Mouse (Mus musculus) neural tube, embryonic 14.5 days (tissue): ENCODE measurements around the gene Creld2. TPM values are rescaled to one million over a fixed set of nuclear protein-coding genes. Genes with fewer than 3 reads are reported as not detected.

Experiments
- ATAC-seq: fragments of 200-750 bp; cut with Nextera tagmentation; 2 replicates; pipeline ENCODE4 v1.8.0; 2017; ENCODE audit warnings: low read depth, mild to moderate bottlenecking, moderate TSS enrichment, moderate library complexity
- H3K27ac ChIP-seq: fragments of 300-500 bp; sonication (generic); 2 replicates; pipeline ENCODE4 v1.5.1; 2014; ENCODE audit warnings: low read depth, mild to moderate bottlenecking, control low read depth, low read length, moderate library complexity, mixed read lengths
- H3K27me3 ChIP-seq: fragments of 300-500 bp; sonication (generic); 2 replicates; pipeline ENCODE4 v1.6.1; 2014; ENCODE audit warnings: low read length; ENCODE audit not compliant: control insufficient read depth, insufficient read depth
- H3K36me3 ChIP-seq: fragments of 300-500 bp; sonication (generic); 2 replicates; pipeline ENCODE4 v1.6.1; 2014; ENCODE audit warnings: low read length, mixed read lengths; ENCODE audit not compliant: control insufficient read depth, insufficient read depth
- H3K4me1 ChIP-seq: fragments of 300-500 bp; sonication (generic); 2 replicates; pipeline ENCODE4 v1.6.1; 2014; ENCODE audit warnings: low read length; ENCODE audit not compliant: control insufficient read depth, insufficient read depth
- H3K4me2 ChIP-seq: fragments of 300-500 bp; sonication (generic); 2 replicates; pipeline ENCODE4 v1.6.1; 2014; ENCODE audit warnings: mild to moderate bottlenecking, low read depth, low read length, control low read depth
- H3K4me3 ChIP-seq: fragments of 300-500 bp; sonication (generic); 2 replicates; pipeline ENCODE4 v1.5.1; 2014; ENCODE audit warnings: low read depth, low read length, control low read depth, mixed read lengths
- H3K9ac ChIP-seq: fragments of 300-500 bp; sonication (generic); replicated peaks from 2 replicates; pipeline ENCODE4 v1.6.1; 2014; ENCODE audit warnings: low read depth, mild to moderate bottlenecking, control low read depth, low read length, mixed read lengths
- H3K9me3 ChIP-seq: fragments of 300-500 bp; sonication (generic); 2 replicates; pipeline ENCODE4 v1.6.1; 2016; ENCODE audit warnings: low read length; ENCODE audit not compliant: control insufficient read depth
- WGBS: fragments of 180-500 bp; shearing (Covaris S2); extraction: QIAGEN DNeasy Blood & Tissue Kit; methylation state at CpG from one replicate; pipeline ENCODE4 v1.1.7; 2014; 5-methylcytosine and 5-hydroxymethylcytosine counted together
- polyA plus RNA-seq: library from polyadenylated mRNA; unstranded; fragments of >200 nt; fragmentation: Nextera tagmentation; extraction: Ambion mirVana; gene quantifications from 2 replicates; pipeline ENCODE4 v1.2.1, GENCODE M21; 2014

Gene Creld2
- polyA plus RNA-seq, 1 experiment from 2014 or later: 58.6 TPM

- no peak overlapping the region for H3K27ac ChIP-seq
- H3K27me3 ChIP-seq: no peaks in the 10 kb centered on the region
- H3K9ac ChIP-seq: no peak overlapping the region; the same call in 1 of the 2 replicates
- WGBS: 62% methylated on average over 6 of the region's 6 CpGs
- ATAC-seq: no peak
- no peak overlapping the region for H3K4me3 ChIP-seq
- no peaks in the 10 kb centered on the region for H3K9me3 ChIP-seq
- H3K36me3 ChIP-seq: no peaks in the 10 kb centered on the region
- no peak overlapping the region for H3K4me2 ChIP-seq
- H3K4me1 ChIP-seq: no peaks in the 10 kb centered on the region
These were observed 34.9 kb downstream of the Creld2 start for GRCm38 (mm10) chr15:88854119-88854968.

GRCm38 (mm10) chr15:88854969-88855830, 35.8 kb downstream of the Creld2 start:
- no peaks in the 10 kb centered on the region for H3K4me1 ChIP-seq
- H3K4me2 ChIP-seq: no peak overlapping the region
- no peaks in the 10 kb centered on the region for H3K9me3 ChIP-seq
- H3K4me3 ChIP-seq: no peak overlapping the region
- no peak overlapping the region for H3K27ac ChIP-seq
- no peak for ATAC-seq
- no peaks in the 10 kb centered on the region for H3K27me3 ChIP-seq
- no peaks in the 10 kb centered on the region for H3K36me3 ChIP-seq
- 78% methylated on average over 15 of the region's 15 CpGs for WGBS
- no peak overlapping the region; the same call in 1 of the 2 replicates for H3K9ac ChIP-seq

DNA sequence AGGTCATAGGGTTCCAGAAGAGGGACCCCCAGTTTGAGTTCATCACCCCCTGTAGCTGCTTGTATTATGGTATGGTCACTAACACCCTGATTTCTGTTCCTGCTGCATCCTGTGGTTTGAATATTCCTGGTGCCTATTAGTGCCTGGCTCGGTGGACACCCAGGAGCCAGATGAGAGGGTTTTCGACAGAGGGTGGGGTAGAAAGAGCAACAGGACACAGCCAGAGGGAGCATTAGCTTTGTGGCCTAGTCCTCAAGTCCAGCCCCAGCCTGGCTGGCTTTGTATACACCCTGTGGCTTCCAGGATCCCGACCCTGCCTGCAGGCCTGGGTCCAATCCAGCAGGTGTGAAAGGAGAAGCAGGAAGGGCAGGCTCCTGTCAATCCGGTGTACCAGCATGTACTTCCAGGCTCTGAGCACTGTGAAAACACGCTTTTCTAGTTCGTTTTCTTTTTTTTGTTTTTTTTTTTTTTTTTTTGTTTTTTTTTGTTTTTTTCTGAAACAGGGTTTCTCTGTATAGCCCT, 36.5 kb downstream of the Creld2 start:
- no peak overlapping the region for H3K9ac ChIP-seq
- ATAC-seq: no peak
- H3K9me3 ChIP-seq: no peaks in the 10 kb centered on the region
- no peak overlapping the region for H3K27ac ChIP-seq
- 88% methylated on average over 6 of the region's 6 CpGs for WGBS
- no peak overlapping the region for H3K4me3 ChIP-seq
- no peaks in the 10 kb centered on the region for H3K27me3 ChIP-seq
- no peak overlapping the region for H3K4me2 ChIP-seq
- no peaks in the 10 kb centered on the region for H3K4me1 ChIP-seq
- H3K36me3 ChIP-seq: no peaks in the 10 kb centered on the region

DNA sequence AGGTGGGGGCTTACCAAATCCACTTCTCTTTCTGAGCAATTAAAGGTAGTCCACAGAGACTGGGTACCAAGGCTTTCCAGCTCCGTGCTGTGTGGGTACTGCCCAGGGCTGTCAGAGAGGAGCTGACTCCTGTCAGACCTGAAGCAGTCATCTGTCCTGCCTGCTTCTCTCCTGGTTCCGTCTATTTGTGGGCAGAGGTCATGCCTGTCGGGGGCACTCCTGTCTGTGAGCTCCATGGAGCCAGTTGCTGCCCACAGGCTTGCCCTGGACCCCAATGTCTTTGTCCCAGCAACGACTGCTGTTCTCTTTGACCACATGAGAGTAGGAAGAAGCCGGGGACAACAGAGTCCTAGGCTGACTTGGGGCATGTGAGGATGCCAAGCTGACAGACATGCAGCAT, 37.2 kb downstream of the Creld2 start:
- WGBS: 84% methylated on average over 5 of the region's 5 CpGs

GRCm38 (mm10) chr15:88857361-88857760, 37.9 kb downstream of the Creld2 start:
- Histone ChIP-seq H3K4me2 (no peak overlapping the region), H3K27me3 (no peaks in the 10 kb centered on the region), H3K4me3 (no peak overlapping the region), H3K9me3 (no peaks in the 10 kb centered on the region), H3K36me3 (no peaks in the 10 kb centered on the region), H3K27ac (no peak overlapping the region), H3K9ac (no peak overlapping the region), H3K4me1 (peaks cover 3% of the 10 kb centered on the region; the same call in 1 of the 2 replicates)
- 93% methylated on average over 7 of the region's 7 CpGs for WGBS
- no peak for ATAC-seq

More for the DNA sequence above, 37.2 kb downstream of the Creld2 start:
- H3K4me2 ChIP-seq: no peak overlapping the region
- H3K9me3 ChIP-seq: no peaks in the 10 kb centered on the region
- H3K4me1 ChIP-seq: peaks cover 3% of the 10 kb centered on the region; the same call in 1 of the 2 replicates
- no peaks in the 10 kb centered on the region for H3K27me3 ChIP-seq
- no peaks in the 10 kb centered on the region for H3K36me3 ChIP-seq
- no peak for ATAC-seq
- no peak overlapping the region for H3K9ac ChIP-seq
- H3K4me3 ChIP-seq: no peak overlapping the region
- H3K27ac ChIP-seq: no peak overlapping the region

GRCm38 (mm10) chr15:88858141-88858541, 38.7 kb downstream of the Creld2 start:
- no peak for ATAC-seq
- WGBS: 97% methylated on average over 3 of the region's 3 CpGs

GRCm38 (mm10) chr15:88858707-88859106, 39.3 kb downstream of the Creld2 start:
- Histone ChIP-seq H3K4me3 (no peak overlapping the region), H3K27ac (no peak overlapping the region), H3K27me3 (no peaks in the 10 kb centered on the region), H3K4me2 (no peak overlapping the region), H3K36me3 (no peaks in the 10 kb centered on the region), H3K9me3 (no peaks in the 10 kb centered on the region), H3K9ac (no peak overlapping the region), H3K4me1 (peaks cover 7% of the 10 kb centered on the region; the same call in 1 of the 2 replicates)
- 70% methylated on average over 2 of the region's 2 CpGs for WGBS
- ATAC-seq: no peak

More at GRCm38 (mm10) chr15:88858141-88858541, 38.7 kb downstream of the Creld2 start:
- no peak overlapping the region for H3K4me3 ChIP-seq
- H3K4me2 ChIP-seq: no peak overlapping the region
- H3K4me1 ChIP-seq: peaks cover 7% of the 10 kb centered on the region; the same call in 1 of the 2 replicates
- no peaks in the 10 kb centered on the region for H3K9me3 ChIP-seq
- H3K27me3 ChIP-seq: no peaks in the 10 kb centered on the region
- H3K27ac ChIP-seq: no peak overlapping the region
- H3K9ac ChIP-seq: no peak overlapping the region
- H3K36me3 ChIP-seq: no peaks in the 10 kb centered on the region

DNA sequence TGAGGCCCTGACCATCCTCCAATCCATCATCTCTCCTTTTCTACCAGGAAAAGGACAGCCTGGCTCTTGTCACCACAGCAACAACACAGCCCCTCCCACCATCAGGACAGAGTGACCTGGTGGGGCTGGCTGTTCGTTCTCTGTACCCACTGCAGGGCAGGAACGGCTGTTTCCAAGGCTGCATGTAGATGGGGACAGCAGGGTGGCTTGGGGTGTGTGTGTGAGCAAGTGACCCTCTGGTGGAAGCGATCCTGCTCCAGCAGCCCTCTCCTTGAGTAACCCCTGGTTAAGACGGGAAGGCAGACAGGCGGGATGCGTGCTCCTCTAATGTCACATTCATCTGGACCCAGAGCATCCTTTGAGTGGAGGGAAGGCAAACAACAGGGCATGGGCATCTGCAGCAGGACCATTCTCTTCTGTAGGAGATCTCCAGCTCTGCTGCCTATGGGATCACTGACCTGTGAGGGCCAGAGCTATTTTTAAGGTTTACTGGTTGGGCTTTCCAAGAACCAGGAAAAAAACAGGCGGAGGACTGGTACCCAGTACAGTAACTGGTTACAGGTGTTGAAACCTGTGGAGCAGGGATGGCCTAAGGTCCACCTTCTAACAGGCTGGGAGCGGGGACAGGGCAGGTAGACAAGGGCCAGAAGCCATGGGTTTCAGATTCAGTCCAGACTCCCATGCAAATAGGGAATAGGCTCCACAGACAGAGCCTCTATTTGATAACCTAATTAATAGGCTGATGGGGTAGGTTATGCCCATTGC, 39.9 kb downstream of the Creld2 start:
- no peaks in the 10 kb centered on the region for H3K9me3 ChIP-seq
- no peak overlapping the region for H3K4me2 ChIP-seq
- H3K36me3 ChIP-seq: peaks cover under 1% of the 10 kb centered on the region; the same call in 1 of the 2 replicates
- no peak overlapping the region for H3K4me3 ChIP-seq
- no peak overlapping the region for H3K27ac ChIP-seq
- WGBS: 64% methylated on average over 8 of the region's 8 CpGs
- ATAC-seq: no peak
- H3K9ac ChIP-seq: no peak overlapping the region
- peaks cover 11% of the 10 kb centered on the region for H3K4me1 ChIP-seq
- H3K27me3 ChIP-seq: no peaks in the 10 kb centered on the region
